Mouse (Mus musculus): ENCODE measurements around the gene Gm8113.
A peak's percentile ranks its signal among the peaks of the same experiment; 100 is the strongest.
"Not testable (repeated sequence)": the region's sequence is repeated elsewhere in the genome, so short reads cannot be mapped to it uniquely, and the experiment has no call there.

Gm8113 gene

GRCm38 (mm10) chr14:43924688-43925403, at the start of gene Gm8113:
Gene Gm8113, plus strand, starts transcription at chr14:43925390.
- peak; percentile 25 to 53 for DNase-seq (ENCODE audit: low spot score in 2 of 2)

DNA sequence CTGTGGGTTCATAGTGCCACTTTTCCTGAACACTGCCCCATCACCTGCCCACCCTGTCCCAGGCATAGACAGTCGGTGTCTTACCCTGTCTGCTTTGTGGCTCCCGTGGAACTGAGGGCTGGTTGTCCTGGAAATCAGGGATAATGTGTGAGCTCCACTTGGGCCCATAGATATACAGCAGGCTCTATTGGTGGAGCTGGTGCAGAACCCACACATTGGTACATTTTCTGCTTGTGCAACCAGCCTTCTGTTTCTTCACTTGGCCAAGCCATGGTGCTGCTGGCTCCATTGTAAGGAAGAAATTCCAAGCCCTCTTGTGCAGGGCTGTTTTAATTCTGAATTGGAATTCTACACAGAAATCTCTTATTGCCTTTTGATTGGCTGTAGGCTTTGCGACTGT, 49.8 kb upstream of the Gm8113 start, which contains the start of gene Ear1:
TSS of gene Ear1 (minus strand) at position 101 of the 400 bp plus-strand sequence.
- not testable (repeated sequence) for DNase-seq (ENCODE audit: low spot score in 2 of 2)

GRCm38 (mm10) chr14:43877789-43878188, 47.4 kb upstream of the Gm8113 start:
- not testable (repeated sequence) for DNase-seq (ENCODE audit: low spot score in 2 of 2)

DNA sequence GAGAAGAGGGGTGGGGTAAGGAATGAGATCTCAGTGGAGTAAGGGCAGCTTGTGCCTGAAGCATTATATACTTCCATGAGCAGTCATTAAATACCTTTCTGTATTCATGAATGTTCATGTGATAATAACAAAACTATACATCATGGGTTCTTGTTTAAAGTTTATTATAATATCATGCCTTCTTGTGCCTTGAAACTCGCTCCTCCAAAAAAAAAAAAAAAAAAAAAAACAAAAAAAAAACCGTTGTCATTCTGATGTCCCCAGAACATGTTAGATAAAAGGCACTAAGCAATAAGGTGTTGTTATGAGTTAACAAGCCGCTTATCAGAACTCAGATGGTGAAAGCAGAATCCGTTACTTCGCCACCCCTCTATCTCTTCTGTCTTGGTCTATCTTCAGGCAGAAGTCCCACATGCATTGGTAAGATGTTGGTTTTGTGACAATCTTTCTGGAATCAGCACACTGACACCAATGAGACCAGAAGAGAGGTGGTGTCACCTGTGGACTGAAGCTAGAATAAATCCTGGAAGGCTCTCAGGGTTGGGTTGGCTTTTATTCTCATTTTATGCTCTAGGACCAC, 45.1 kb upstream of the Gm8113 start:
- DNase-seq (ENCODE audit: low spot score in 2 of 2): not testable (repeated sequence)

GRCm38 (mm10) chr14:43886235-43886634, 39.0 kb upstream of the Gm8113 start:
- not testable (repeated sequence) for DNase-seq (ENCODE audit: low spot score in 2 of 2)

GRCm38 (mm10) chr14:43891288-43891687, 33.9 kb upstream of the Gm8113 start:
- DNase-seq (ENCODE audit: low spot score in 2 of 2): not testable (repeated sequence)

DNA sequence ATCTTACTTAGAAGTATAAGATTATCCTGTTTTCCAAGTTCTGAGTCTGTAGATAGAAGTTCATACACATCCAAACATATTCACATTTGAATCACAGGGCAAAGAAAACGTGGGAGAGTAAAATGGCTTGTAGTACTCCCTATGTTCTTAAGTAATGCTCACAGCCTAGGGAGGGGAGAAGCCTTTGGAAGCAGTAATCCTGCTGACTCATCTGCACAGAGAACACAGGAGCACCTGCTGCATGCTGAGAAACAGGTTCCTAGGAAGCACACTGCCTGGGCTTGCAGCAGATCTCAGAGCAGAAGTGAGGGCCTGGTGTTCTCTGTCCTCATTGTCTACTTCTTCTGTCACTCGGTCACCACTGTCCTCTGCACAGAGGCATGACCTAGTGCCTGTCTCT, 29.8 kb upstream of the Gm8113 start:
- not testable (repeated sequence) for DNase-seq (ENCODE audit: low spot score in 2 of 2)

GRCm38 (mm10) chr14:43898577-43898976, 26.6 kb upstream of the Gm8113 start:
- not testable (repeated sequence) for DNase-seq (ENCODE audit: low spot score in 2 of 2)

GRCm38 (mm10) chr14:43918214-43918613, 7.0 kb upstream of the Gm8113 start:
- not testable (repeated sequence) for DNase-seq (ENCODE audit: low spot score in 2 of 2)

- not testable (repeated sequence) for DNase-seq (ENCODE audit: low spot score in 2 of 2)
These were observed 1.7 kb upstream of the Gm8113 start, which contains the start of gene Ear10 for GRCm38 (mm10) chr14:43923459-43923858. Gene Ear10, minus strand, starts transcription at chr14:43923559.

DNA sequence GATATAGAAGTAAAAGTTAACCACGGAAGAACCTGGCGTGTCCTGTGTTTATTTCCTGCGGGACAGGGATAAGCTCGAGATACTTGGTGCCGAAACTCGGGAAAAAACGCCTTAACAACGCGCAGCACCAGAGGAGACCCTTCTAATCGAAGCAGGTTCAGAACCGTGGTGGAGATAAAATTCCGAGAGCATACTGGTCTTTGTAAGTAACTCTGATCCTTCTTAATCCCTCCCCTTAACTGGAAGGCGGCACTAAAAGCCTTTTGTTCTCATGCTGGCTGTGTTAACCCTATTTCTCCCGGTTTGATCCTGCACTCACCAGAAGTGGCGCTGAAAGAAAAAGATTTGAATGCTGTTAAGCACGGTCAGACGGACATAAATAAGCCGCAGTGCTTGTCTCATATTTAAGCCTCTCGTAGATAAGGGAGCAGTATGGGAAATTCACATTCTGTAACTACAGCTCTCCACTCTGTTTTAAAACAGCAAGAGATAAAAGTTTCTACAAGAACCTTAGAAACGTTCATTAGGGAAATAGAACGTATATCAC, 287 bp downstream of the Gm8113 start:
- DNase-seq (ENCODE audit: low spot score in 2 of 2): not testable (repeated sequence)

- DNase-seq (ENCODE audit: low spot score in 2 of 2): peak in 1 of 2 experiments; percentile 30
These were observed 7.8 kb downstream of the Gm8113 start for GRCm38 (mm10) chr14:43932991-43933390.

DNA sequence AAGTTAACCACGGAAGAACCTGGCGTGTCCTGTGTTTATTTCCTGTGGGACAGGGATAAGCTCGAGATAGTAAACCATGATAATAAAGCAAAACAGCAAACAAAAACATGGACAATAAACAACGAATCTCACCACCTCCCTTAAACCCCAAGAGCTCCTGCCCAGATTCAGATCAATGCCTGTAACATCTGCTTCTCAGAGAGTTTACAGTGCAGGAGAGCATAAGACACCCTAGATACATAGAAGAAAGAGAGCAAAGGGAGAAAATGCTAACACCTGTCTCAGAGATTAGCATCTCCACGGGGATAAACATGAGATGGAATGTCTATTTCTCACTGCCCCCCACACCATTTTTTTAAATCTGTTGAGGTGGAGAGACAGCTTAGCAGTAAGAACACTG, 8.2 kb downstream of the Gm8113 start:
- not testable (repeated sequence) for DNase-seq (ENCODE audit: low spot score in 2 of 2)

GRCm38 (mm10) chr14:43953382-43953781, 28.2 kb downstream of the Gm8113 start:
- DNase-seq (ENCODE audit: low spot score in 2 of 2): not testable (repeated sequence)

- DNase-seq (ENCODE audit: low spot score in 2 of 2): not testable (repeated sequence)
These were observed 29.9 kb downstream of the Gm8113 start for GRCm38 (mm10) chr14:43955074-43955473.

DNA sequence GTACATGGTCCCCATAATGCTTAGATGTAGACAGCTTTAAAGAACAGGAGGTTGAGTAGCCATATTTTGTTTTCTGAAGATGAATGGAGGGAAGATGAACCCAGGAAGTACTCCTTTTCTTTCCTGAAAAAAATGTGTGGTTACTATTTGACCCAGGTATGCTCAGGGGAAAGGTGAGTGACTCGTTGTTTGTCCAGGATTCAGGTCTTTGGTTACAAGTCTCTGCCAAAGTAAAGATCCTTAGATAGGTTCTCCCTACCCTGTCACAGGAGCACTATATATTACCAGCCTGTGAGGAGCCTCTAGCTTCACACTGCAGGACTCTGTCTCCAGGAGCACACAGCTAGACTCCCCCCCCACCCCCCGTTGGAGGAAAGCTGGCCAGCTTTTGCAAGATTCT, 31.6 kb downstream of the Gm8113 start, which contains the start of gene Ang5:
TSS of gene Ang5 (plus strand) at position 301 of the 400 bp plus-strand sequence.
- not testable (repeated sequence) for DNase-seq (ENCODE audit: low spot score in 2 of 2)
